Mouse (Mus musculus): ENCODE measurements at regions not wholly inside any gene's neighbourhood (a gene's known extent, or its start where the extent isn't known, plus 50 kb on each side); places are given as distances from the start of the nearest gene placed in this dataset.

DNA sequence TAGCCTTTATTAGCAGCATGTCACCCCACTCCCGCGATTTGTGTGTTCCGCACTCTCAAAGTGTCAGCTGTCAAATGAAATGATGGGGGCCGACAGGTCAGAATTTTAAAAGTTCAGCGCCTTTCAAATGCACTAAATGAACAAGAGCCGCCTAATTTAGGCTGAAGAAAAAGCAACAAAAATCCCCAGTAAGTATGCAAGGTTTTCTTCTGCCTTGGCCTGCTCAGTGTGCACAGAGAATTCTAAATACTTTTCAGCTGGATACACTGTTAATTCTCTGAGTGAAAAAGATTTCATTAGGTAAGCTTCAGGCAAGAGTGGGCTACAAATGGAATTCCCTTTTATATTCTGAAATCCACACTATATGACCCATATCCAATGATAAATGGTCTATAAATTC is 125.9 kb upstream of the BC052040 start:
- no peaks in the 10 kb centered on the region for H3K36me3 ChIP-seq
- no peak overlapping the region for H3K4me3 ChIP-seq
- ATAC-seq (ENCODE audit: low FRiP score, low read depth) = no peak
- no peaks in the 10 kb centered on the region for H3K27me3 ChIP-seq (replicated peaks)
- WGBS = 50% methylated on average over 6 of the region's 6 CpGs
- peaks cover 7% of the 10 kb centered on the region for H3K4me1 ChIP-seq
- no peak overlapping the region for H3K4me2 ChIP-seq (replicated peaks)
- H3K27ac ChIP-seq = no peak overlapping the region
- no peak overlapping the region for H3K9ac ChIP-seq
- no peaks in the 10 kb centered on the region for H3K9me3 ChIP-seq

DNA sequence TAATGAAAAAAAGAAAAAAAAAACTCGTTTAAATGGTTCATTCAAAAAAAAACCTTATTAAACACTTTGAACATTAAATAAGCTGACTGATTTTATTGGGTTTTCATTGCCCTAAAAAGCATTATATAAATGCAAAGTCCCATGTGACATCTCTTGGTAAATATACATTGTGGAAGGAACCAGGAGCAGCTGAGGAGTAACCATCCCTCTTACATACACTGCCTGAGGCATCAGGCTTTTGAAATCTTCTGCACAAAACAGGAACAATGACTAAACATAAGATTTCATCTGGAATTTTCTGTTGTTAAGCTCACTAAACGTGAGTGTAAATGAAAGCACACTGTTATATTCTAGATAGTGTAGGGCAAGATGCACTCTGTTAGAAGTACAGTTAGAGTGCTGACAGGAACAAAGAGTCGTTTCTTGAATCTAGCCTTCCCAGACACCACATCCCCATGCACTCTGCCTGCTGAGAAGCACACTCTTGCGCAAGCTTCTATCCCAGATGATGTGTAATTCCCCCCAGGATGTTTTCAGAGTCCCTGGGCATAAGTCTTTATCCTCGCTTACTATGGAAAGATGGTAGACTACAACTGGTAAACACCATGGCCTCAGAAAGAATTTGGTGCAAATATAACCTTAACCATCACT is 125.0 kb upstream of the BC052040 start:
- Histone ChIP-seq H3K9me3 (no peaks in the 10 kb centered on the region), H3K9ac (no peak overlapping the region), H3K4me3 (no peak overlapping the region), H3K36me3 (no peaks in the 10 kb centered on the region), H3K4me2 (replicated peaks) (no peak overlapping the region), H3K27me3 (replicated peaks) (no peaks in the 10 kb centered on the region), H3K4me1 (peaks cover 7% of the 10 kb centered on the region), H3K27ac (no peak overlapping the region)
- 70% methylated on average over 5 of the region's 5 CpGs for WGBS
- ATAC-seq (ENCODE audit: low FRiP score, low read depth) = no peak

DNA sequence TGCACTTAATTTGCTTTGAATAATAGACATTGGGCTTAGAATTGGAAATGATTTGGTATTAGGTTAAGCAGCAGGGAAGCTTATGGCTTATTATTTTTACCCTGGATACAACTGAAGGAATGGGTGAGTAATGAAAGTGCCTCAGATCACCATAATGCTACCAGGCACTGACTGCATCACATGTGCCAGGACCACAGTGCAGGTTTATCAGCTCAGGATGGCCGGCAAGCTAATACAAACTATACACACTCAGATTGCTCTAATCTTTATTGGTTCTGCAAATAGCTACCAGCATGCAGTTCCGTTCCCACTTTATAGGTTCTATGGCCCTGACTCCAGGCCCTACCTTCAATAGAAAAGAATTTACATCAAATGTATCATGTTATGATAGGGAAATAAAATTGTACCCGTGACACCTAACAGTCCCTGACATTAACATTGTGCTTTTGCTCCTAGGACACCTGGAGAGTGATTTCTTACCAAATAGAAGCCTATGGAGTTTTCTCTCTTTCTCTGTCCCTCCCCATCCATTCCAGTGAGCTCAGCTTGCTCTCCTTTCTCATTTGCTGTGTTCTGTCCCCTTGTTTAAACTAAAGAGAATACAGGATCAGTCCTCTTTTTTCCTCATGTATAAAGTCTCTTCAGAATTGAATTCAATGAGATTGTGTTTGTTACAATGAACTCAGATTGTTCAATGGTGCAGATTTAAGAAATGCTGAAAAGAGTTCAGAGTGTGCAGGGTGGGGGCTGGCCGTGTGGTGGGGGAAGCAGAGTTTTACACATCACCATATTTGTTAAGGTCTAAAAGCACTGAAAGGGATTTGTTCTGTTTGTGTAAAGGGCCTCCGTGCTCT is 121.3 kb upstream of the BC052040 start:
- no peaks in the 10 kb centered on the region for H3K36me3 ChIP-seq
- H3K27me3 ChIP-seq (replicated peaks) = no peaks in the 10 kb centered on the region
- no peak overlapping the region for H3K27ac ChIP-seq
- no peak overlapping the region for H3K4me3 ChIP-seq
- peak; percentile 69; the same call in 1 of the 2 replicates for ATAC-seq (ENCODE audit: low FRiP score, low read depth)
- WGBS = 50% methylated on average over 5 of the region's 5 CpGs
- H3K9me3 ChIP-seq = no peaks in the 10 kb centered on the region
- no peak overlapping the region for H3K4me2 ChIP-seq (replicated peaks)
- peaks cover 5% of the 10 kb centered on the region for H3K4me1 ChIP-seq
- H3K9ac ChIP-seq = no peak overlapping the region

DNA sequence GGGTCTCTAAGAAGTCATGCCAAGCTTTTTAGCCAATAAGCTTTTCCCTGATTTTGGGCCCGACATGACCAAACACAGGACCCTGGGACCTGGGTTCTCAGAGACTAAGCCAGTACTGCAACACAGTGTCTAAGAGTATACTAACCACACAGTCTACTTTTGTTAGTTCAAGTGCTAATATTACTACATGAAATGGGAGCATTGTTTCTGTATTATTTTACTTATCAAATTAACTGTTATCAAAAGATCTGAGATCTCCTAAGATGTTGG is 120.7 kb upstream of the BC052040 start:
- Histone ChIP-seq H3K4me1 (no peaks in the 10 kb centered on the region), H3K27ac (no peak overlapping the region), H3K9me3 (no peaks in the 10 kb centered on the region), H3K36me3 (no peaks in the 10 kb centered on the region), H3K4me3 (no peak overlapping the region), H3K4me2 (replicated peaks) (no peak overlapping the region), H3K9ac (no peak overlapping the region), H3K27me3 (replicated peaks) (no peaks in the 10 kb centered on the region)
- 64% methylated on average over 1 of the region's 1 CpGs for WGBS
- ATAC-seq (ENCODE audit: low FRiP score, low read depth) = peak; percentile 62; the same call in 1 of the 2 replicates

DNA sequence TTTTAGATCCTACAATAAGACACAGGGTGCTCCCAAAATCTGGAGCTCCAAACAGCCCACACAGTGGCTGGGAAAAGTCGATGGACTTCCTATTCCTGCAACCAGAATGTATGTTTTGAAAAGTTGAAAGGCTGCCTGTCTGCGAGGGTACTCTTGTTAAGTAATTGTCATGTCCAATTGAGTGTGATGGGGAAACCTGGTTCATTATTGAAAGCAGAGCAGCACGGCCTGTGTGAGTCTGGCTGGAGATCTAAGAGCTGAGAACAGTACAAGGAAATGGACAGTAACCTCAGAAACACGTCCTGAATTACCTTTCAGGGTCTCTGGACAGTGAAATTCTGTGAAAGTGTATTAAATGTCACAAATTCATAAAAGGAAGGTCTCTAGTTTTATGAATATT is 115.3 kb upstream of the BC052040 start:
- H3K9me3 ChIP-seq = no peaks in the 10 kb centered on the region

DNA sequence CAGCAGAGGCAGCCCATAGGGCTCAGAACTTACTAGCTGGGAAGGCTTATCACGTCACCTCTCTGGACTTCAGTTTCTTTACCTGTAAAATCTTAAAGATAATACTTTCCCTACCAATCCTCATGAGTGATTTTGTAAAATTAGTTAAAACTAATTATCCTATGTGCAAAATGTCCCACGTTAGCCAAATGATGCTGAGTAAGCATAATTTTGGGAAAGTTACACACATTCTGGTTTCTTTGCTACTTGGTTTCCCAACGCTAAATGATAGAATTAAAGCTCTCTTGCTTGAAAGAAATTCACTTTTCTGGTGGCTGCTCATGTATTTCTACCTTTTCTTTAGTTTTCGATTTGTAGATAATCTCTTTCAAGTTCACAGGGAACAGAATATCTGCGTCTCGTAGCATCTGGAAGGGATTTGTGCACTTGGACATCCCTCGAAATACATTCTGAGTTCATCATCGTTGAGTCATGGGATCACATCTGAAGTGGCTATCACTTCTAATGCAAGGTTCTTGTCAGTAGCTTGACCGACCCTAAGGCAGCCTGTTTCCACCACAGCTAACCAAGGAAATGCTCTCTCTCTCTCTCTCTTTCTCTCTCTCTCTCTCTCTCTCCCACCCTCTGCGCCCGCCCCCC is 114.3 kb upstream of the BC052040 start:
- H3K4me2 ChIP-seq (replicated peaks) = no peak overlapping the region
- H3K27me3 ChIP-seq (replicated peaks) = no peaks in the 10 kb centered on the region
- no peak overlapping the region for H3K4me3 ChIP-seq
- 91% methylated on average over 11 of the region's 11 CpGs for WGBS
- no peak for ATAC-seq (ENCODE audit: low FRiP score, low read depth)
- H3K4me1 ChIP-seq = no peaks in the 10 kb centered on the region
- H3K27ac ChIP-seq = no peak overlapping the region
- no peak overlapping the region for H3K9ac ChIP-seq
- no peaks in the 10 kb centered on the region for H3K36me3 ChIP-seq
- no peaks in the 10 kb centered on the region for H3K9me3 ChIP-seq

More for the DNA sequence above, 115.3 kb upstream of the BC052040 start:
- WGBS = 74% methylated on average over 4 of the region's 4 CpGs
- H3K36me3 ChIP-seq = no peaks in the 10 kb centered on the region
- no peaks in the 10 kb centered on the region for H3K27me3 ChIP-seq (replicated peaks)
- no peaks in the 10 kb centered on the region for H3K4me1 ChIP-seq
- H3K9ac ChIP-seq = no peak overlapping the region
- H3K4me2 ChIP-seq (replicated peaks) = no peak overlapping the region
- no peak for ATAC-seq (ENCODE audit: low FRiP score, low read depth)
- no peak overlapping the region for H3K27ac ChIP-seq
- H3K4me3 ChIP-seq = no peak overlapping the region

DNA sequence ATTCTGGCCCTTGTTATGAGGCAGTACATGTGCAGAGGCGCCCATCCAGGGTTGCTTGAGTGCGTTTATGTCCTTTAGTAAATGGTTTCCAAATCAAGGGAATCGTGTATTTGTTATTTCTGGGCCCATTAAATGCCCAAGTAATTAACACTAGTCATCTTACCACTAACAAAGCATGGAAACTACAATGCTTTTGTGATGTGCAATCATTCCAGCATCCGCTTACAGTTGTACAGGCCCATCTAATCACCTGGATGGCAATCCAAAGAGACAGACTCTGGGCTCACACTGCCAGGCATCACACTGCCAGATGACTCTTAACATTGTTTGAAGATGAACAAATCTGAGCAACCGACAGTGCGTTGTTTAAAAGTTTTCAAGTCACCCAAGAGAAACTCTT is 113.6 kb upstream of the BC052040 start:
- no peak for ATAC-seq (ENCODE audit: low FRiP score, low read depth)
- Histone ChIP-seq H3K9me3 (no peaks in the 10 kb centered on the region), H3K4me3 (no peak overlapping the region), H3K4me1 (no peaks in the 10 kb centered on the region), H3K27me3 (replicated peaks) (no peaks in the 10 kb centered on the region), H3K9ac (no peak overlapping the region), H3K27ac (no peak overlapping the region), H3K36me3 (no peaks in the 10 kb centered on the region), H3K4me2 (replicated peaks) (no peak overlapping the region)
- WGBS = 89% methylated on average over 6 of the region's 6 CpGs

DNA sequence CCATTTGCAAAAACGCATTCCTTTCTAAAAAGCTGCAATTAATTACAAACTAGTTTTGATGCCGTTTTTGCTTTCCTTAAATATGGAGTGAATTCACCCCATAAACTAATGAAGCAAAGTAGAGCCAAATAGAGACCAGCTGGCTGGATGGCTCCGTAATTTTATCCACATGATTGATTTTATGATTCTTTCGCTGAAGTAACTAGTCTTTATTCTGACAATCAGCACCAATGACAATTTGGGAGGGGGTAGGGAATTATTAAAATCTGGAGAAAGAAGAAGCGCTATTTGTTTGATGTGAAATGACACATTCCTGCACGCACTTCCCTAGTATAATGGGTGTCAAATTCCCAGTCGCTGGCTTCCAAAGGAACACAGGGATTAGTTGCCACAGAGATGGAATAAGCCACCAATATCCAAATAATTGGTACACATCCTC is 113.0 kb upstream of the BC052040 start:
- Histone ChIP-seq H3K27me3 (replicated peaks) (no peaks in the 10 kb centered on the region), H3K4me3 (no peak overlapping the region), H3K27ac (no peak overlapping the region), H3K4me2 (replicated peaks) (no peak overlapping the region), H3K9ac (no peak overlapping the region), H3K9me3 (no peaks in the 10 kb centered on the region), H3K36me3 (no peaks in the 10 kb centered on the region), H3K4me1 (no peaks in the 10 kb centered on the region)
- WGBS = 72% methylated on average over 7 of the region's 7 CpGs
- ATAC-seq (ENCODE audit: low FRiP score, low read depth) = no peak

DNA sequence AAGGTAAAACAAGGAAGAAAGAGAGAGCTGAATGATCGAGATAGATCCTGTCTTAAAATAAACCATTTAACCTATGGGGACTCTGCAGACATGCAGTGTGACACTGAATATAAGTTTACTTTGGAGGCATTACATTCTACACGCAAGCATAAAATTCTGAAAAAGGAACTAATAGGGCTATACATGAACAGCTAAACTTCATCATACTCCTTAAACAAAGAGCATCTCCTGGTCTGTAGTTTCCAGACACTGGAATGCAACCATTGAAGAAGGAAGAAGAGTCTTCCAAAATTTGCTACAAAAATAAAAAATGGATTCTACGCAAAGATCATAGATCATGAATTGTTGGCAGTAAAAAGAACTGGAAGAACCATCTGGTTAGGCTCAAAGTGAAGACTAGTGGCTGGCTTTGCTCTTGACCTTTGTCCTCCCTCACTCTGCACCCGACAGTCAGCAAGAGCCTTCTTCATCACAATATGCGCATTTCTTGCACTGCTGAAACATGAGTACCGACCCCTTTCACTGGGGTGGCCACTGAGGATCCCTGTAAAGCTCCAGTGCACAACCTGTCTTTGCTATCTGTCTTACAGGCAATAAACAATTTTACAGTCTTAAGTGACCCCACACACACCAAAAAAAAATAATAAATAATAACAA is 112.2 kb upstream of the BC052040 start:
- Histone ChIP-seq H3K27ac (no peak overlapping the region), H3K4me1 (no peaks in the 10 kb centered on the region), H3K4me3 (no peak overlapping the region), H3K4me2 (replicated peaks) (no peak overlapping the region), H3K9ac (no peak overlapping the region), H3K36me3 (no peaks in the 10 kb centered on the region), H3K27me3 (replicated peaks) (no peaks in the 10 kb centered on the region), H3K9me3 (no peaks in the 10 kb centered on the region)
- 71% methylated on average over 6 of the region's 6 CpGs for WGBS
- no peak for ATAC-seq (ENCODE audit: low FRiP score, low read depth)

DNA sequence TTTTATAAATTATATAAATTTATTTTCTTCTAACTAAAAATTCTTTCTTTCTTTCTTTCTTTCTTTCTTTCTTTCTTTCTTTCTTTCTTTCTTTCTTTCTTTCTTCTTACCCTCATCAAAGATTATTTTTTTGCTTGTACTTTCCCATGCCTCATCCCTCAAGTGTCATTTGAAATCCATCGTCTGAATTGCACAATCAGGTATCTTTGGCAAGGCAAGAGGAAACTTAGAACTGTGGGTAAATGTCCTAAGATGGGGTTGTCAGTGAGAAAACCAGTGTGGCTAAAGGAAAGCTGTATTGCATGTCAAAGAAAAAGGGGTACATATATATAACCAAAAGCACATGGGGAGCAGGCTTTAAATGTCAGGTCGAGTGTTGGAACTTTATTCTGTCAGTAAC is 109.1 kb upstream of the BC052040 start:
- WGBS = 87% methylated on average over 2 of the region's 2 CpGs
- Histone ChIP-seq H3K27ac (no peak overlapping the region), H3K9ac (no peak overlapping the region), H3K4me2 (replicated peaks) (no peak overlapping the region), H3K36me3 (no peaks in the 10 kb centered on the region), H3K4me3 (no peak overlapping the region), H3K9me3 (no peaks in the 10 kb centered on the region), H3K27me3 (replicated peaks) (no peaks in the 10 kb centered on the region), H3K4me1 (no peaks in the 10 kb centered on the region)
- no peak for ATAC-seq (ENCODE audit: low FRiP score, low read depth)

DNA sequence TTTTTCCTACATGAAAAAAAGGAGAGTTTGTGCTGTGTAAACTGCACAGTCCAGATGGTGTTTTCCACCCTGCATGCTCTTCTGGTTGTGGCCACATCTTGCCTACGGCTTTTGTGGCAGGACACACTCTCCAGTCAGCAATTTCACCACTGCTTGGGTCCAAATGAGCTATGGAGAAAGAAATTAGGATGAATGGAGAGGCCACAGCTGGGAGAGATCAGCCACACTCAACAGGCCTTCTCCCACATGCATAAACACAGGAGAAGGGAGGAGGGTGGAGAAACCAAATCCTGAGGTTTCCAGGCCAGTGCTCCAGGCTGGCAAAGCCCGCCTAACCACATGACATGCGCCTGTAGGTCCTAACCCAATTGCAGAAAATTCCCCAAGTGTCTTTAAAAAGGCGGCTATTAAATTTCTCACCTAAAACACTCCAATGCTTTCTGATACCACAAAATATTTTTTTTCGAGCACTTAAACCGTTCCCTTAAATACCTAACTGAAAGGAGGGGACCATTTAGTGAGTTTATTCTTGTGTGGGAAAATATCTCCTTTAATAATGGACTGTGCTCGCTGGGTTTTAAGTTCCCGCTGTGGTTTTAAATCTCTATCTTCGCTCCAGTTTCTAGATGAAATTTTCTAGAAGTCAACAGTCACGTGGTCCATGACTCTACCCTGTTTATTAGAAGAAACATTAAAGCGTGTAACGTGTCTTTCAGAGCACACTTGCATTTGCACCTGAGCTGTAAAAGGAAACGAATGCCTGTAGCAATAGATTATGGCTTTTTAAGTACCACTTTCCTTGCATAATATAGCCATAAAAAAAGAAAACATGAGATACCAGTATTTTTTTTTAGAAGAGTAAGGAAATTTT is 97.9 kb upstream of the BC052040 start:
- no peak overlapping the region for H3K4me3 ChIP-seq
- H3K9me3 ChIP-seq = no peaks in the 10 kb centered on the region
- H3K27ac ChIP-seq = no peak overlapping the region
- H3K4me2 ChIP-seq (replicated peaks) = no peak overlapping the region
- 70% methylated on average over 13 of the region's 13 CpGs for WGBS
- ATAC-seq (ENCODE audit: low FRiP score, low read depth) = no peak
- no peak overlapping the region for H3K9ac ChIP-seq
- H3K27me3 ChIP-seq (replicated peaks) = no peaks in the 10 kb centered on the region
- H3K4me1 ChIP-seq = no peaks in the 10 kb centered on the region
- H3K36me3 ChIP-seq = no peaks in the 10 kb centered on the region

Data from neural tube, embryonic 12.5 days (tissue).